Comparison of ENCODE assay signal across 10 mouse cellular contexts in genomic region chr11:22437851-22438215, GRCm38 (mm10).
A peak's percentile ranks its signal among the peaks of the same experiment; 100 is the strongest.
DNase-seq lines count a peak whose midpoint lies in the region; ATAC-seq and TF ChIP-seq lines count a peak whose summit lies in the region.
"Had no signal": no experiment of that assay in that cellular context is flagged by ENCODE, and none has a peak within 500 bp of the region (broad histone marks: within the 10 kb centered on the region; RNA-seq: fewer than 3 reads in every experiment).

No protein-coding gene starts in this region.

- no peak overlapping the region for H3K9ac ChIP-seq in hindbrain, postnatal 0 days (replicated peaks; ENCODE audit: low read length)
- no peak overlapping the region for H3K9ac ChIP-seq in hindbrain, embryonic 13.5 days
- H3K9ac ChIP-seq: neural tube, embryonic 13.5 days had no signal

- H3K27me3 ChIP-seq in hindbrain, postnatal 0 days (ENCODE audit: insufficient read depth, low read length) = no peaks in the 10 kb centered on the region
- no peaks in the 10 kb centered on the region for H3K27me3 ChIP-seq in hindbrain, embryonic 13.5 days
- H3K27me3 ChIP-seq in kidney, adult 2 months (replicated peaks; ENCODE audit: control insufficient read depth, insufficient read depth, low read length) = no peaks in the 10 kb centered on the region
- H3K27me3 ChIP-seq: CH12.LX; neural tube, embryonic 13.5 days had no signal

- no peak for TF ChIP-seq CTCF in hindbrain, postnatal 0 days (IDR thresholded peaks at IDR 0.05; ENCODE audit: low read depth)
- TF ChIP-seq CTCF in kidney, adult 2 months (conservative IDR thresholded peaks at IDR 0.05; ENCODE audit: insufficient read depth, insufficient read length, low read depth, low read length) = no peak

- H3K27ac ChIP-seq in hindbrain, postnatal 0 days = peak overlapping the region; percentile 11; the same call in 1 of the 2 replicates
- no peak overlapping the region for H3K27ac ChIP-seq in hindbrain, embryonic 13.5 days
- peak overlapping the region; percentile 97 for H3K27ac ChIP-seq in kidney, adult 2 months (ENCODE audit: insufficient read depth, low read depth, low read length)
- H3K27ac ChIP-seq in macrophage = peak overlapping the region; percentile 67
- H3K27ac ChIP-seq: neural tube, embryonic 13.5 days had no signal

- H3K36me3 ChIP-seq in hindbrain, postnatal 0 days (ENCODE audit: insufficient read depth, low read length) = no peaks in the 10 kb centered on the region
- no peaks in the 10 kb centered on the region for H3K36me3 ChIP-seq in hindbrain, embryonic 13.5 days
- H3K36me3 ChIP-seq in kidney, adult 2 months (ENCODE audit: control insufficient read depth, insufficient read depth, low read length) = no peaks in the 10 kb centered on the region
- no peaks in the 10 kb centered on the region for H3K36me3 ChIP-seq in macrophage (ENCODE audit: inconsistent target)
- H3K36me3 ChIP-seq: neural tube, embryonic 13.5 days had no signal

- H3K4me2 ChIP-seq in hindbrain, postnatal 0 days (ENCODE audit: low read depth, low read length) = no peak overlapping the region
- H3K4me2 ChIP-seq in hindbrain, embryonic 13.5 days = no peak overlapping the region
- H3K4me2 ChIP-seq: neural tube, embryonic 13.5 days had no signal

- H3K9me3 ChIP-seq in hindbrain, postnatal 0 days (ENCODE audit: low read length) = no peaks in the 10 kb centered on the region
- H3K9me3 ChIP-seq in hindbrain, embryonic 13.5 days = no peaks in the 10 kb centered on the region
- H3K9me3 ChIP-seq: neural tube, embryonic 13.5 days had no signal

- TF ChIP-seq POLR2A in kidney, adult 2 months (IDR thresholded peaks at IDR 0.05; ENCODE audit: low read depth, low read length) = no peak

- WGBS in hindbrain, postnatal 0 days = 67% methylated on average over 5 of the region's 5 CpGs
- 82% methylated on average over 5 of the region's 5 CpGs for WGBS in hindbrain, embryonic 13.5 days
- 38% methylated on average over 5 of the region's 5 CpGs for WGBS in kidney, adult 2 months
- 98% methylated on average over 5 of the region's 5 CpGs for WGBS in macrophage (ENCODE audit: missing documents)

- no peak overlapping the region for H3K4me3 ChIP-seq in hindbrain, postnatal 0 days (ENCODE audit: low read length)
- no peak overlapping the region for H3K4me3 ChIP-seq in hindbrain, embryonic 13.5 days
- 0 out of 2 replicates have a peak overlapping the region, but pooled peaks have one; percentile 9 for H3K4me3 ChIP-seq in kidney, adult 2 months (ENCODE audit: insufficient read depth, low read depth, low read length)
- no peak overlapping the region for H3K4me3 ChIP-seq in macrophage (ENCODE audit: inconsistent target)
- H3K4me3 ChIP-seq: neural tube, embryonic 13.5 days had no signal

- ATAC-seq in hindbrain, postnatal 0 days = peak; percentile 44
- no peak for ATAC-seq in hindbrain, embryonic 13.5 days (ENCODE audit: low FRiP score)
- no peak for ATAC-seq in erythroid progenitor cell, adult 5-6 weeks (replicated peaks; ENCODE audit: low FRiP score, poor library complexity, severe bottlenecking)

- DNase-seq in hindbrain, postnatal 0 days (ENCODE audit: low spot score) = peak; percentile 21
- DNase-seq in gastrocnemius, adult 8-10 months (ENCODE audit: low spot score in 2 of 2) = peak; percentile 69 to 85
- DNase-seq in kidney, adult 2 months = peak; percentile 90
- no peak for DNase-seq in ovary, postnatal 14 days (ENCODE audit: low spot score)
- no peak for DNase-seq in urinary bladder, postnatal 10 days (ENCODE audit: low spot score)

- peaks cover 7% of the 10 kb centered on the region; the same call in 1 of the 2 replicates for H3K4me1 ChIP-seq in hindbrain, postnatal 0 days (ENCODE audit: insufficient read depth, low read length)
- H3K4me1 ChIP-seq in hindbrain, embryonic 13.5 days (replicated peaks) = 0 out of 2 replicates have a peak, but pooled peaks cover 6% of the 10 kb centered on the region
- H3K4me1 ChIP-seq in kidney, adult 2 months (ENCODE audit: control insufficient read depth, insufficient read depth, low read length) = peaks cover 22% of the 10 kb centered on the region

- no peaks in the 10 kb centered on the region for H3K79me2 ChIP-seq in macrophage (ENCODE audit: inconsistent target)

Comparison
In these comparisons a context has a peak if more than half of its experiments do, and no peak if none do; other contexts are left out.
1. DNase-seq: peak in hindbrain, postnatal 0 days (single experiment), gastrocnemius, adult 8-10 months (2 of 2) and kidney, adult 2 months (single experiment); none in ovary, postnatal 14 days (single experiment) and urinary bladder, postnatal 10 days (single experiment).